Mouse (Mus musculus): ENCODE measurements around the gene Parva. TPM values are rescaled to one million over a fixed set of nuclear protein-coding genes. Genes with fewer than 3 reads are reported as not detected.
A peak's percentile ranks its signal among the peaks of the same experiment; 100 is the strongest.

Parva gene
- polyA plus RNA-seq, 1 experiment from 2014 or later, result 70.0 TPM

GRCm38 (mm10) chr7:112454380-112454779, 27.1 kb downstream of the Parva start:
- Histone ChIP-seq H3K36me3 (ENCODE audit: insufficient read depth, low read length) (no peaks in the 10 kb centered on the region), H3K4me3 (ENCODE audit: low read depth, low read length) (no peak overlapping the region), H3K4me1 (ENCODE audit: insufficient read depth, low read depth, low read length) (peaks cover 18% of the 10 kb centered on the region; the same call in 1 of the 2 replicates), H3K4me2 (replicated peaks; ENCODE audit: low read depth, low read length) (no peak overlapping the region), H3K9ac (replicated peaks; ENCODE audit: low read depth) (no peak overlapping the region), H3K9me3 (ENCODE audit: low read length) (no peaks in the 10 kb centered on the region), H3K27me3 (replicated peaks; ENCODE audit: insufficient read depth, low read length) (no peaks in the 10 kb centered on the region), H3K27ac (ENCODE audit: low read length) (peak overlapping the region; percentile 68)
- 63% methylated on average over 6 of the region's 6 CpGs for WGBS
- ATAC-seq, result no peak
- no peak for DNase-seq (ENCODE audit: low spot score)
- TF ChIP-seq CTCF (IDR thresholded peaks at IDR 0.05) (no peak), EP300 (IDR thresholded peaks at IDR 0.05) (no peak)

- DNase-seq (ENCODE audit: low spot score), result no peak
- peaks cover 18% of the 10 kb centered on the region; the same call in 1 of the 2 replicates for H3K4me1 ChIP-seq (ENCODE audit: insufficient read depth, low read depth, low read length)
- no peak overlapping the region for H3K27ac ChIP-seq (ENCODE audit: low read length)
- WGBS, result 80% methylated on average over 2 of the region's 2 CpGs
- no peaks in the 10 kb centered on the region for H3K27me3 ChIP-seq (replicated peaks; ENCODE audit: insufficient read depth, low read length)
- no peak overlapping the region for H3K4me3 ChIP-seq (ENCODE audit: low read depth, low read length)
- ATAC-seq, result no peak
- no peaks in the 10 kb centered on the region for H3K9me3 ChIP-seq (ENCODE audit: low read length)
- no peak overlapping the region for H3K4me2 ChIP-seq (replicated peaks; ENCODE audit: low read depth, low read length)
- no peak overlapping the region for H3K9ac ChIP-seq (replicated peaks; ENCODE audit: low read depth)
- TF ChIP-seq EP300 (IDR thresholded peaks at IDR 0.05), result no peak
- TF ChIP-seq CTCF (IDR thresholded peaks at IDR 0.05), result no peak
- H3K36me3 ChIP-seq (ENCODE audit: insufficient read depth, low read length), result no peaks in the 10 kb centered on the region
These were observed 27.6 kb downstream of the Parva start for GRCm38 (mm10) chr7:112454951-112455350.

GRCm38 (mm10) chr7:112455566-112456110, 28.3 kb downstream of the Parva start:
- Histone ChIP-seq H3K27ac (ENCODE audit: low read length) (no peak overlapping the region), H3K4me2 (replicated peaks; ENCODE audit: low read depth, low read length) (no peak overlapping the region), H3K27me3 (replicated peaks; ENCODE audit: insufficient read depth, low read length) (no peaks in the 10 kb centered on the region), H3K9me3 (ENCODE audit: low read length) (no peaks in the 10 kb centered on the region), H3K4me3 (ENCODE audit: low read depth, low read length) (no peak overlapping the region), H3K9ac (replicated peaks; ENCODE audit: low read depth) (no peak overlapping the region), H3K36me3 (ENCODE audit: insufficient read depth, low read length) (no peaks in the 10 kb centered on the region), H3K4me1 (ENCODE audit: insufficient read depth, low read depth, low read length) (peaks cover 18% of the 10 kb centered on the region; the same call in 1 of the 2 replicates)
- no peak for TF ChIP-seq EP300 (IDR thresholded peaks at IDR 0.05)
- WGBS, result 69% methylated on average over 5 of the region's 5 CpGs
- ATAC-seq (no peak), DNase-seq (ENCODE audit: low spot score) (no peak)

DNA sequence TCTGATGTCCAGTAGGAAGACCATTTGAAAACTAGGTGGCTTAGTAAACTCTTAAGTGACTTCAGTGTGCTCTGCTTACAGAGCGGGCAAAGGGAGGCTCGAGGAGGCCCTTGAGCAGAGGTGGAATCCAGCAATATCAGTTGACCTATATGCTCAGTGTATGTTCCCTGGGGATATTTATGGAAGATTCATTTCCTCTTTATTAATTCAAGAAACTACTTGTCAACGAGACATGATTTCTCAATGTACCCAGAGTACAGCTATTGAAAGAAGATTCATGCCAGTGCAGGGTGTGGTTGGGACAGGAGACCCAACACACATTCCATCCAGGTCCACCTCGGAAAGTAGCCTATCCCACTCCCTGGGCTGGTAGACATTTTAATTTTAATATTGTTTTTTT, 30.1 kb downstream of the Parva start:
- TF ChIP-seq CTCF (IDR thresholded peaks at IDR 0.05), result no peak
- TF ChIP-seq EP300 (IDR thresholded peaks at IDR 0.05), result 0 out of 2 replicates have a peak, but pooled peaks have one; percentile 7
- Histone ChIP-seq H3K36me3 (ENCODE audit: insufficient read depth, low read length) (no peaks in the 10 kb centered on the region), H3K27ac (ENCODE audit: low read length) (no peak overlapping the region), H3K27me3 (replicated peaks; ENCODE audit: insufficient read depth, low read length) (no peaks in the 10 kb centered on the region), H3K4me3 (ENCODE audit: low read depth, low read length) (no peak overlapping the region), H3K9me3 (ENCODE audit: low read length) (no peaks in the 10 kb centered on the region), H3K4me1 (ENCODE audit: insufficient read depth, low read depth, low read length) (peaks cover 18% of the 10 kb centered on the region; the same call in 1 of the 2 replicates), H3K4me2 (replicated peaks; ENCODE audit: low read depth, low read length) (no peak overlapping the region), H3K9ac (replicated peaks; ENCODE audit: low read depth) (no peak overlapping the region)
- DNase-seq (ENCODE audit: low spot score) (peak; percentile 41), ATAC-seq (no peak)
- WGBS, result 58% methylated on average over 4 of the region's 4 CpGs

- H3K36me3 ChIP-seq (ENCODE audit: insufficient read depth, low read length), result no peaks in the 10 kb centered on the region
- H3K4me2 ChIP-seq (replicated peaks; ENCODE audit: low read depth, low read length), result no peak overlapping the region
- WGBS, result 83% methylated on average over 4 of the region's 4 CpGs
- no peak overlapping the region for H3K4me3 ChIP-seq (ENCODE audit: low read depth, low read length)
- DNase-seq (ENCODE audit: low spot score) (no peak), ATAC-seq (no peak)
- H3K9ac ChIP-seq (replicated peaks; ENCODE audit: low read depth), result no peak overlapping the region
- peak overlapping the region; percentile 20; the same call in 1 of the 2 replicates for H3K27ac ChIP-seq (ENCODE audit: low read length)
- no peaks in the 10 kb centered on the region for H3K9me3 ChIP-seq (ENCODE audit: low read length)
- H3K4me1 ChIP-seq (ENCODE audit: insufficient read depth, low read depth, low read length), result peaks cover 18% of the 10 kb centered on the region; the same call in 1 of the 2 replicates
- H3K27me3 ChIP-seq (replicated peaks; ENCODE audit: insufficient read depth, low read length), result no peaks in the 10 kb centered on the region
- TF ChIP-seq EP300 (IDR thresholded peaks at IDR 0.05), result no peak
- TF ChIP-seq CTCF (IDR thresholded peaks at IDR 0.05), result no peak
These were observed 30.6 kb downstream of the Parva start for GRCm38 (mm10) chr7:112457920-112458319.

GRCm38 (mm10) chr7:112458440-112458839, 31.1 kb downstream of the Parva start:
- TF ChIP-seq EP300 (IDR thresholded peaks at IDR 0.05) (no peak), CTCF (IDR thresholded peaks at IDR 0.05) (no peak)
- no peak overlapping the region for H3K4me2 ChIP-seq (replicated peaks; ENCODE audit: low read depth, low read length)
- no peak overlapping the region for H3K4me3 ChIP-seq (ENCODE audit: low read depth, low read length)
- H3K27me3 ChIP-seq (replicated peaks; ENCODE audit: insufficient read depth, low read length), result no peaks in the 10 kb centered on the region
- H3K9ac ChIP-seq (replicated peaks; ENCODE audit: low read depth), result no peak overlapping the region
- H3K9me3 ChIP-seq (ENCODE audit: low read length), result no peaks in the 10 kb centered on the region
- ATAC-seq, result peak; percentile 18; the same call in 1 of the 2 replicates
- H3K4me1 ChIP-seq (ENCODE audit: insufficient read depth, low read depth, low read length), result peaks cover 18% of the 10 kb centered on the region; the same call in 1 of the 2 replicates
- H3K36me3 ChIP-seq (ENCODE audit: insufficient read depth, low read length), result no peaks in the 10 kb centered on the region
- DNase-seq (ENCODE audit: low spot score), result peak; percentile 28
- peak overlapping the region; percentile 20; the same call in 1 of the 2 replicates for H3K27ac ChIP-seq (ENCODE audit: low read length)
- WGBS, result 62% methylated on average over 5 of the region's 5 CpGs
